Mouse (Mus musculus) thymus, adult 2 months (tissue): ENCODE measurements at regions not wholly inside any gene's neighbourhood (a gene's known extent, or its start where the extent isn't known, plus 50 kb on each side); places are given as distances from the start of the nearest gene placed in this dataset.
"Not testable (repeated sequence)": the region's sequence is repeated elsewhere in the genome, so short reads cannot be mapped to it uniquely, and the experiment has no call there.

Experiments
- CTCF ChIP-seq: fragments of 200-500 bp; IDR thresholded peaks from 2 replicates; pipeline ENCODE4 v1.5.1; 2012; ENCODE audit warnings: mild to moderate bottlenecking, control low read depth, low read length, moderate library complexity, borderline replicate concordance; ENCODE audit not compliant: control insufficient read depth, poor library complexity, insufficient read depth; ENCODE audit errors: extremely low read depth
- POLR2A ChIP-seq: fragments of 200-500 bp; IDR thresholded peaks from 2 replicates; pipeline ENCODE4 v1.6.1; 2012; ENCODE audit warnings: mild to moderate bottlenecking, low read length, control low read depth, moderate library complexity; ENCODE audit not compliant: control insufficient read depth, poor library complexity, insufficient read depth; ENCODE audit errors: extremely low read depth

- not testable (repeated sequence) for TF ChIP-seq CTCF, POLR2A
Observed at GRCm38 (mm10) chr12:115371784-115372183, 675.7 kb upstream of the Zfp386 start.
